Comparison of ENCODE assay signal across 14 mouse cellular contexts in the genomic region with DNA sequence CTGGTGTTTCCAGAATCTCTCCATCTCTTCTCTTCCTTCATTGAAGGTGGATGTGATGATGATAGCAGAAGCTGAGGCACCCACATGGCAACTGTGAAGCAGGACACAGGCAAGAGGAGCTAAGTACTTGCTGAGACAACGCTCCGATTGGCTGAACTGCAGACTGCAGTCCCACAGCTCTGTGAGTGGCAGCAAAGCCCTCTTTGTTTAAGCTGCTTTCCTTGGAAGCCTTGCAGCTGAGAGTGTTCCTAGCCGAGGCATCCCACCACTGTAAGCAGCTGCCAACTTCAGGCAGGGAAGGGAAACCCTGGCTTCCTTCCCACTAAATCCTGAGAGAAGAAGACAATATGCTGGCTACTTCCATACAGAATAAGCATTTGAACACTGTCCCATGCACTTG. TPM values are rescaled to one million over a fixed set of nuclear protein-coding genes. Genes with fewer than 3 reads are reported as not detected.
DNase-seq lines count a peak whose midpoint lies in the region; ATAC-seq lines count a peak whose summit lies in the region.
"Had no signal": no experiment of that assay in that cellular context is flagged by ENCODE, and none has a peak within 500 bp of the region (broad histone marks: within the 10 kb centered on the region; RNA-seq: fewer than 3 reads in every experiment).

No protein-coding gene starts in this region.

- no peak overlapping the region for H3K27ac ChIP-seq in forebrain, embryonic 14.5 days (ENCODE audit: low read depth, low read length)
- no peak overlapping the region for H3K27ac ChIP-seq in forebrain, embryonic 10.5 days
- H3K27ac ChIP-seq: liver, embryonic 13.5 days; neural tube, embryonic 13.5 days had no signal

- WGBS in forebrain, embryonic 14.5 days, result 22% methylated on average over 3 of the region's 3 CpGs
- 33% methylated on average over 3 of the region's 3 CpGs for WGBS in forebrain, embryonic 10.5 days

- peak; percentile 57; the same call in 1 of the 2 replicates for ATAC-seq in forebrain, embryonic 14.5 days

- H3K27me3 ChIP-seq in forebrain, embryonic 14.5 days (replicated peaks; ENCODE audit: control insufficient read depth, insufficient read depth, low read length), result no peaks in the 10 kb centered on the region
- no peaks in the 10 kb centered on the region for H3K27me3 ChIP-seq in forebrain, embryonic 10.5 days (ENCODE audit: poor library complexity, severe bottlenecking)
- H3K27me3 ChIP-seq: liver, embryonic 13.5 days; neural tube, embryonic 13.5 days had no signal

- no peaks in the 10 kb centered on the region for H3K9me3 ChIP-seq in forebrain, embryonic 14.5 days (replicated peaks; ENCODE audit: control insufficient read depth, low read length)
- H3K9me3 ChIP-seq in forebrain, embryonic 10.5 days, result no peaks in the 10 kb centered on the region
- H3K9me3 ChIP-seq: liver, embryonic 13.5 days; neural tube, embryonic 13.5 days had no signal

- no peaks in the 10 kb centered on the region for H3K36me3 ChIP-seq in forebrain, embryonic 14.5 days (ENCODE audit: control insufficient read depth, insufficient read depth, low read length)
- H3K36me3 ChIP-seq in forebrain, embryonic 10.5 days (replicated peaks), result no peaks in the 10 kb centered on the region
- H3K36me3 ChIP-seq: liver, embryonic 13.5 days; neural tube, embryonic 13.5 days had no signal

- no peak overlapping the region for H3K4me3 ChIP-seq in forebrain, embryonic 14.5 days (ENCODE audit: low read depth, low read length)
- H3K4me3 ChIP-seq in forebrain, embryonic 10.5 days, result no peak overlapping the region
- H3K4me3 ChIP-seq: liver, embryonic 13.5 days; neural tube, embryonic 13.5 days had no signal

- H3K4me2 ChIP-seq in forebrain, embryonic 14.5 days (ENCODE audit: low read length), result no peak overlapping the region
- H3K4me2 ChIP-seq: liver, embryonic 13.5 days; neural tube, embryonic 13.5 days had no signal

- H3K4me1 ChIP-seq in forebrain, embryonic 14.5 days (ENCODE audit: control insufficient read depth, insufficient read depth, low read length), result peaks cover 4% of the 10 kb centered on the region; the same call in 1 of the 2 replicates
- H3K4me1 ChIP-seq in forebrain, embryonic 10.5 days, result peaks cover 3% of the 10 kb centered on the region; the same call in 1 of the 2 replicates
- H3K4me1 ChIP-seq: liver, embryonic 13.5 days had no signal

- peak; percentile 70 for DNase-seq in forebrain, embryonic 14.5 days (ENCODE audit: low spot score)
- no peak for DNase-seq in forebrain, embryonic 10.5 days (ENCODE audit: extremely low spot score, low spot score)
- DNase-seq in left cerebral cortex, adult 18-20 months (ENCODE audit: low spot score in 2 of 2), result peak; percentile 11 to 12
- no peak for DNase-seq in left cerebral cortex, adult 11 months (ENCODE audit: low spot score)
- DNase-seq in brain, embryonic 18.5 days (ENCODE audit: low read depth, low spot score), result peak; percentile 32
- DNase-seq in retina, embryonic 14.5 days (ENCODE audit: low spot score), result peak; percentile 29
- no peak for DNase-seq in kidney, postnatal 4 days
- no peak for DNase-seq in lung, postnatal 25 days (ENCODE audit: low spot score)
- DNase-seq: adrenal gland, adult 8-10 months; cerebellum, adult 11 months; gastrocnemius, postnatal 10 days; liver, embryonic 13.5 days; thymus, postnatal 4 days had no signal

- no peak overlapping the region for H3K9ac ChIP-seq in forebrain, embryonic 14.5 days (ENCODE audit: low read length)
- H3K9ac ChIP-seq: liver, embryonic 13.5 days; neural tube, embryonic 13.5 days had no signal

RNA-seq across cellular contexts. Expression of a gene that starts 28.6 kb away (rescaled TPM):
- 0.75 and 1.2 TPM in 2 replicates for polyA plus RNA-seq in forebrain, embryonic 14.5 days (2014; fragmentation: Nextera tagmentation; extraction: Ambion mirVana)
- polyA plus RNA-seq in forebrain, embryonic 10.5 days (2016; fragmentation: Nextera tagmentation; extraction: Ambion mirVana), result 0.53 and 0.56 TPM in 2 replicates
- 1 to 10 TPM; 2.9 to 3.6 TPM for total RNA-seq in left cerebral cortex, adult 18-20 months (2021)

Comparison
In these comparisons a context has a peak if more than half of its experiments do, and no peak if none do; other contexts are left out.
1. DNase-seq: peak in forebrain, embryonic 14.5 days (single experiment), left cerebral cortex, adult 18-20 months (2 of 2), brain, embryonic 18.5 days (single experiment) and retina, embryonic 14.5 days (single experiment); none in forebrain, embryonic 10.5 days (single experiment), left cerebral cortex, adult 11 months (single experiment), kidney, postnatal 4 days (0 of 2) and lung, postnatal 25 days (single experiment).